Mouse (Mus musculus) CH12.LX (cell line): Measurements from ENCODE around the gene Asb16. TPM values are rescaled to one million over a fixed set of nuclear protein-coding genes. Genes with fewer than 3 reads are reported as not detected.

Experiments
- DNase-seq: peaks from one replicate; pipeline ENCODE4 v3.0.0-alpha.2; 2013; ENCODE audit errors: extremely low read depth
- H3K27ac ChIP-seq: 2 replicates; pipeline ENCODE4 v1.5.1; 2012; ENCODE audit warnings: low read depth, mild to moderate bottlenecking, control low read depth, moderate library complexity; ENCODE audit not compliant: insufficient read depth
- H3K27me3 ChIP-seq: replicated peaks from 2 replicates; pipeline ENCODE3; 2012; ENCODE audit warnings: inconsistent platforms
- H3K36me3 ChIP-seq, 2 experiments: replicated peaks in 1 of 2; 2 replicates each; pipeline versions ENCODE3 to v1.6.1; 2012; ENCODE audit warnings: inconsistent platforms in 1 of 2, low read length in 1 of 2, mild to moderate bottlenecking in 1 of 2, mixed read lengths in 1 of 2, moderate library complexity in 1 of 2; ENCODE audit not compliant: control insufficient read depth in 1 of 2, insufficient read depth in 1 of 2
- H3K4me1 ChIP-seq, 2 experiments: 2 replicates each; pipeline ENCODE4 v1.6.1; 2012; ENCODE audit warnings: inconsistent platforms in 1 of 2, moderate library complexity in 1 of 2; ENCODE audit not compliant: insufficient read depth in 2 of 2, control insufficient read depth in 1 of 2
- H3K4me2 ChIP-seq: 2 replicates; pipeline ENCODE4 v1.6.1; 2012; ENCODE audit warnings: low read depth, mild to moderate bottlenecking, control low read depth; ENCODE audit not compliant: poor library complexity, insufficient read depth, severe bottlenecking
- H3K4me3 ChIP-seq, 3 experiments: fragments of 150-350 bp in 1 of 3; sonication (generic) in 1 of 3; replicated peaks in 1 of 3; 2 replicates each; pipeline versions ENCODE3 to v1.5.1; 2011 to 2012; ENCODE audit warnings: low read depth in 2 of 3, low read length in 2 of 3, mild to moderate bottlenecking in 2 of 3, moderate library complexity in 2 of 3, control low read depth in 1 of 3, improper control_type of control experiment in 1 of 3, inconsistent platforms in 1 of 3, mixed read lengths in 1 of 3; ENCODE audit not compliant: poor library complexity in 1 of 3
- H3K79me2 ChIP-seq: replicated peaks from 2 replicates; pipeline ENCODE4 v1.6.1; 2012; ENCODE audit warnings: mild to moderate bottlenecking, moderate library complexity; ENCODE audit not compliant: control insufficient read depth, poor library complexity, insufficient read depth, severe bottlenecking; ENCODE audit errors: extremely low read depth
- H3K9ac ChIP-seq: 2 replicates; pipeline ENCODE4 v1.6.1; 2012; ENCODE audit warnings: low read depth, mild to moderate bottlenecking, control low read depth, moderate library complexity; ENCODE audit not compliant: insufficient read depth
- H3K9me3 ChIP-seq: replicated peaks from 2 replicates; pipeline ENCODE3; 2012; ENCODE audit warnings: low read length, inconsistent platforms, mixed read lengths
- GABPA ChIP-seq: IDR thresholded peaks from 2 replicates; pipeline ENCODE4 v1.6.1; 2012; ENCODE audit warnings: low read depth, low read length, improper control_type of control experiment, inconsistent platforms; ENCODE audit not compliant: insufficient replicate concordance
- JUN ChIP-seq: IDR thresholded peaks from 2 replicates; pipeline ENCODE4 v1.6.1; 2011; ENCODE audit warnings: low read depth, mild to moderate bottlenecking, low read length, improper control_type of control experiment, moderate library complexity; ENCODE audit not compliant: insufficient read depth
- KAT2A ChIP-seq: IDR thresholded peaks from 2 replicates; pipeline ENCODE4 v1.6.1; 2012; ENCODE audit warnings: low read length, improper control_type of control experiment, inconsistent platforms; ENCODE audit not compliant: insufficient replicate concordance
- MAX ChIP-seq: IDR thresholded peaks from 2 replicates; pipeline ENCODE4 v1.6.1; 2011; ENCODE audit warnings: low read length, improper control_type of control experiment
- MEF2A ChIP-seq: IDR thresholded peaks from 2 replicates; pipeline ENCODE4 v1.6.1; 2014; ENCODE audit warnings: low read depth, mild to moderate bottlenecking, inconsistent platforms, low read length, improper control_type of control experiment, borderline replicate concordance
- RAD21 ChIP-seq: IDR thresholded peaks from 2 replicates; pipeline ENCODE4 v1.6.1; 2011; ENCODE audit warnings: low read depth, mild to moderate bottlenecking, low read length, improper control_type of control experiment, moderate library complexity
- TCF12 ChIP-seq: IDR thresholded peaks from 2 replicates; pipeline ENCODE4 v1.6.1; 2014; ENCODE audit warnings: low read depth, mild to moderate bottlenecking, inconsistent platforms, low read length, improper control_type of control experiment
- USF2 ChIP-seq: conservative IDR thresholded peaks from 2 replicates; pipeline ENCODE4 v1.6.1; 2011; ENCODE audit warnings: low read depth, low read length, improper control_type of control experiment
- ZNF384 ChIP-seq: IDR thresholded peaks from 2 replicates; pipeline ENCODE4 v1.6.1; 2012; ENCODE audit warnings: low read depth, low read length, improper control_type of control experiment, inconsistent platforms
- dilution Hi-C: fragments of 300-500 bp; cut with MboI; formaldehyde crosslinking; loops from 2 replicates; pipeline ENCODE4 v1.14.3; 2020; ENCODE audit warnings: low sequenced_read_pairs; ENCODE audit not compliant: extremely low pct_unique_long_range_greater_than_20kb, extremely low pct_ligation_motif_present
- in situ Hi-C: fragments of 300-500 bp; cut with MboI; formaldehyde crosslinking; loops from 3 replicates; pipeline ENCODE4 v1.14.3; 2019; ENCODE audit warnings: low sequenced_read_pairs, low pct_ligation_motif_present, low pct_unique_long_range_greater_than_20kb, mixed read lengths
- polyA plus RNA-seq: library from polyadenylated mRNA; unstranded; fragments of >175 nt; gene quantifications from 2 replicates; pipeline ENCODE4 v1.2.1, GENCODE M21; 2012; ENCODE audit warnings: low read depth; ENCODE audit not compliant: insufficient read length
- total RNA-seq, 2 experiments: library from RNA; depleted of rRNA; stranded (reverse); fragments of 300-350 nt in 1 of 2; fragments of >200 nt in 1 of 2; gene quantifications; 2 replicates each; pipeline ENCODE4 v1.2.3; 2012 to 2014

Asb16 gene
- total and polyA plus RNA-seq, 3 experiments, result not detected

- H3K4me3 ChIP-seq, result no peak overlapping the region
- no peaks in the 10 kb centered on the region for H3K79me2 ChIP-seq
- H3K27me3 ChIP-seq, result peaks cover 24% of the 10 kb centered on the region
- H3K4me1 ChIP-seq, result peaks cover 2 to 32% of the 10 kb centered on the region in 2 experiments; a peak in 3 of 4 replicates
- in situ Hi-C loops (loop anchor here (5.0 kb wide), 2 partner anchors 34 to 51 kb away; no protein-coding TSS in a partner anchor), dilution Hi-C loops (no loop called here)
- TF ChIP-seq TCF12 (no peak), KAT2A (no peak), JUN (no peak)
- no peak overlapping the region for H3K27ac ChIP-seq
- H3K36me3 ChIP-seq, result peaks cover 0 to 8% of the 10 kb centered on the region in 2 experiments
- H3K9ac ChIP-seq, result no peak overlapping the region
- peaks cover 1% of the 10 kb centered on the region for H3K9me3 ChIP-seq
- no peak overlapping the region for H3K4me2 ChIP-seq
- no peak for DNase-seq
These were observed 42.2 kb upstream of the Asb16 start for GRCm38 (mm10) chr11:102226067-102226978.

GRCm38 (mm10) chr11:102227270-102228190 lies 41.0 kb upstream of the Asb16 start:
- H3K27me3 ChIP-seq, result peaks cover 24% of the 10 kb centered on the region
- H3K79me2 ChIP-seq, result no peaks in the 10 kb centered on the region
- TF ChIP-seq ZNF384 (peak; percentile 39; the same call in 1 of the 2 replicates), RAD21 (no peak)
- in situ Hi-C loops (loop anchor here (5.0 kb wide), 2 partner anchors 35 to 50 kb away; no protein-coding TSS in a partner anchor), dilution Hi-C loops (no loop called here)
- H3K9me3 ChIP-seq, result peaks cover 1% of the 10 kb centered on the region
- H3K4me3 ChIP-seq, result no peak overlapping the region
- no peak overlapping the region for H3K27ac ChIP-seq
- no peak overlapping the region for H3K4me2 ChIP-seq
- H3K36me3 ChIP-seq, result peaks cover 0 to 8% of the 10 kb centered on the region in 2 experiments
- DNase-seq, result no peak
- peaks cover 2 to 21% of the 10 kb centered on the region in 2 experiments; a peak in 3 of 4 replicates for H3K4me1 ChIP-seq
- no peak overlapping the region for H3K9ac ChIP-seq

GRCm38 (mm10) chr11:102228191-102228545 lies 40.4 kb upstream of the Asb16 start:
- no peak for DNase-seq
- Histone ChIP-seq H3K79me2 (no peaks in the 10 kb centered on the region), H3K4me2 (no peak overlapping the region), H3K4me1 (peaks cover 2 to 14% of the 10 kb centered on the region in 2 experiments; a peak in 3 of 4 replicates), H3K36me3 (peaks cover 0 to 8% of the 10 kb centered on the region in 2 experiments), H3K4me3 (no peak overlapping the region), H3K9ac (no peak overlapping the region), H3K9me3 (peaks cover 1% of the 10 kb centered on the region), H3K27me3 (peaks cover 30% of the 10 kb centered on the region), H3K27ac (no peak overlapping the region)
- TF ChIP-seq USF2 (no peak), MAX (no peak), MEF2A (no peak), GABPA (no peak), KAT2A (no peak)
- in situ Hi-C loops, result loop anchor here (5.0 kb wide), 2 partner anchors 36 to 49 kb away; no protein-coding TSS in a partner anchor
- dilution Hi-C loops, result no loop called here
